Mouse (Mus musculus): ENCODE measurements at regions not wholly inside any gene's neighbourhood (a gene's known extent, or its start where the extent isn't known, plus 50 kb on each side); places are given as distances from the start of the nearest gene placed in this dataset.

GRCm38 (mm10) chr10:14233335-14233734 is 267.5 kb downstream of the Hivep2 start:
- TF ChIP-seq CTCF (conservative IDR thresholded peaks at IDR 0.05 in 1 of 2, IDR thresholded peaks at IDR 0.05 in 1 of 2; ENCODE audit: low read depth in 2 of 2, low read length in 2 of 2) (no peak), JUN (IDR thresholded peaks at IDR 0.05; ENCODE audit: insufficient read depth, low read depth, low read length) (no peak), RCOR1 (conservative IDR thresholded peaks at IDR 0.05; ENCODE audit: low read depth, low read length) (no peak), CHD2 (IDR thresholded peaks at IDR 0.05; ENCODE audit: low read length) (no peak), TCF12 (IDR thresholded peaks at IDR 0.05; ENCODE audit: low read depth, low read length) (no peak), POLR2A (IDR thresholded peaks at IDR 0.05; ENCODE audit: low read depth, low read length) (no peak), E2F4 (IDR thresholded peaks at IDR 0.05; ENCODE audit: insufficient replicate concordance, low read depth, low read length) (no peak), EP300 (IDR thresholded peaks at IDR 0.05; ENCODE audit: low read length) (no peak)
